Mouse (Mus musculus): ENCODE data around the gene Rab42. TPM values are rescaled to one million over a fixed set of nuclear protein-coding genes. Genes with fewer than 3 reads are reported as not detected.
A peak's percentile ranks its signal among the peaks of the same experiment; 100 is the strongest.

Gene Rab42
- polyA plus RNA-seq, 1 experiment from 2014 or later = 0.42 TPM

DNA sequence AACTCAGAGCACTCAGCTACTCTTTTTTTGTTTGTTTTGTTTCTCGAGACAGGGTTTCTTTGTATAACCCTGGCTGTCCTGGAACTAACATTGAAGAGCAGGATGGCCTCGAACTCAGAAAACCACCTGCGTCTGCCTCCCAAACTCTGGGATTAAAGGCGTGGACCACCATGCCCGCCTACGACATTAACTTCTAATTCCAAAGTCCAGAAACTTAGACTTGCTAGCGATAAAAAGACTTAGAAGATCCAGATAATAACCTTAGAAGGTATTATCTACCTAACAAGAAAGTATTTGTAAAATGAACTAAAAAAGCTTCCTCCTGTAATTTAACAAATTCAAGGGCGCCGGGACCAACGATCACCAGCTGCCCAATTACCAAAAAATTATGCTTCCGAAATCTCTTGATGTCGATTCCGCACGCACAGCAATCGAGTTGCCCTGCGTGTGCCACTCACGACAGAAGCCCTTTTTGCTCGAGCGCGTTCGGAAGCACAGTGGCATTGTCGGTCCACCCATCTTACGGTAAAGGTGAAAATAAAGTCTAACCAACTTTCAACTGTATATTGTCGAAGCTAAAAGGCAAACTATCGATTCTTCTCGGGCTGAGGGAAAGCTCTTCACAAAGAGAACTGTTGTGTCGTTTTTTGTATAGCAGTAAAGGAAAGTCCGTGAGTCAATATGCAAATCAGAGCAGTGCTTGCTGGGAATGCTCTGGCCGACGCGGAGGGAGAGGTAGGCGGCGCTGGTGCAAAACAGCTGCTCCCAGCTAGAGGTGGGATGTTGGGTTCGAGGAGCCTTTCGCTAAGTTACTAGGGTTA is 33.2 kb downstream of the Rab42 start:
- H3K4me3 ChIP-seq (ENCODE audit: low read depth, low read length) = peak overlapping the region; percentile 10; the same call in 1 of the 2 replicates
- under 1% methylated on average over 35 of the region's 35 CpGs for WGBS
- H3K9ac ChIP-seq (ENCODE audit: low read length) = peak overlapping the region; percentile 58
- DNase-seq (ENCODE audit: low spot score, missing footprints) (peak; percentile 99), ATAC-seq (ENCODE audit: low FRiP score) (peak; percentile 76)
- H3K36me3 ChIP-seq (ENCODE audit: control insufficient read depth, insufficient read depth, low read length) = no peaks in the 10 kb centered on the region
- H3K4me1 ChIP-seq (ENCODE audit: control insufficient read depth, insufficient read depth, low read length) = peaks cover 9% of the 10 kb centered on the region; the same call in 1 of the 2 replicates
- peak overlapping the region; percentile 38 for H3K4me2 ChIP-seq
- H3K27ac ChIP-seq (ENCODE audit: low read depth, low read length) = peak overlapping the region; percentile 86
- H3K27me3 ChIP-seq (ENCODE audit: control insufficient read depth, insufficient read depth, low read length) = no peaks in the 10 kb centered on the region
- H3K9me3 ChIP-seq (ENCODE audit: control insufficient read depth, low read length) = no peaks in the 10 kb centered on the region

DNA sequence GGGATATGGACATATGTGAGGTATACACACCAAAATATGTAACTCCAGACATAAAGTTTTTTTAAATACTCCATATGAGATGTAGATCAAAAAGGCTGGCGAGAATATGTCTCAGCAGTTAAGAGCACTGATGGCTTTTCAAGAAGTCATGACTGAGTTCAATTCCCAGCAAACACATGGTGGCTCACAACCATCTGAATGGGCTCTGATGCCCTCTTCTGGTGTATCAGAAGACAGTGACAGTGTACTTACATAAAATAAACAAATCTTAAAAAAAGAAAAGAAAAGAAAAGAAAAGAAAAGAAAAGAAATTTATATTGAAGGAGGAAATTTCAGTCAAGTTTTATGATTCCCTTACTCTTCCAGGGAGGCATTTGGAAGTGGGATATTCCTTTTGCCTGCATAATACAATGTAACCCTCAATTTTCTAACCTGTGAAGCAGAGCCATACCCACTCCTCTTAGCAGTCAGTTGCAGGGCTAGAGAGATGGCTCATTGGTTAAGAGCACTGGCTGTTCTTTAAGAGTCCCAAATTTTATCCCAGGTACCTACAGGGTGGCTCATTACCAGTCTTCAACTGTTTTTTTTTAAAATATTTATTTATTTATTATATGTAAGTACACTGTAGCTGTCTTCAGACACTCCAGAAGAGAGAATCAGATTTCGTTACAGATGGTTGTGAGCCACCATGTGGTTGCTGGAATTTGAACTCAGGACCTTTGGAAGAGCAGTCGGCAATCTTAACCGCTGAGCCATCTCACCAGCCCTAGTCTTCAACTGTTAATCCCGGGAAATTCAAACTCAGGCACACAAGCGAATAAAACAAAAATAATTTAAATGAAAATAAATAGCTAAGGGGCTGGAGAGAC is 34.1 kb downstream of the Rab42 start:
- DNase-seq (ENCODE audit: low spot score, missing footprints) (peak; percentile 90), ATAC-seq (ENCODE audit: low FRiP score) (no peak)
- H3K4me2 ChIP-seq = no peak overlapping the region
- peaks cover 9% of the 10 kb centered on the region; the same call in 1 of the 2 replicates for H3K4me1 ChIP-seq (ENCODE audit: control insufficient read depth, insufficient read depth, low read length)
- 21% methylated on average over 6 of the region's 6 CpGs for WGBS
- no peaks in the 10 kb centered on the region for H3K27me3 ChIP-seq (ENCODE audit: control insufficient read depth, insufficient read depth, low read length)
- no peak overlapping the region for H3K9ac ChIP-seq (ENCODE audit: low read length)
- no peaks in the 10 kb centered on the region for H3K36me3 ChIP-seq (ENCODE audit: control insufficient read depth, insufficient read depth, low read length)
- no peak overlapping the region for H3K27ac ChIP-seq (ENCODE audit: low read depth, low read length)
- H3K9me3 ChIP-seq (ENCODE audit: control insufficient read depth, low read length) = no peaks in the 10 kb centered on the region
- H3K4me3 ChIP-seq (ENCODE audit: low read depth, low read length) = no peak overlapping the region

DNA sequence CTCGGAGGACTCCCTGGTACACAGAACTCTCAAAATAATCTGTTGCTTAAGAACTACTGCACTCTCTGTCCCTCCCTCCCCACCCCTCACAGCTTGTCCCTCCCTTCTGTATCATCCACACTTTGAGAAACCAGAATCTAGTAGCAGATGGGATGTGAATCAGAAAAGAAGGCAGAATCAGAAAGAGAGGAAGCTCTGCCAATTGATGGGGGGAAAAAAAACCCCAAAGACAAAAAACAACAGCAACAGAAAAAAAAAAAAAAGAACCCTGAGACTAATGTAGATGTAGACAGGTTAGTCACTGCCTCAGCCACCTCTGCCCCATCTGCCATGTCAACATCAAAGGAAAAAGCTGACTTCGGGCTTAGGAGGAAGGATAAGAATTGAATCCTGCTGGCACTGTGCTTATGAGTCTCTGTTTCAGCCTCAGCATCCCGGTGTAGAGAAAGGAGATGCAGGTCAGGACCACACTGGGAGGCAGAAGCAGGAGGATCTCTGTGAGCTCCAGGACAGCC is 36.3 kb downstream of the Rab42 start:
- H3K36me3 ChIP-seq (ENCODE audit: control insufficient read depth, insufficient read depth, low read length) = no peaks in the 10 kb centered on the region
- H3K9me3 ChIP-seq (ENCODE audit: control insufficient read depth, low read length) = no peaks in the 10 kb centered on the region
- WGBS = 81% methylated on average over 3 of the region's 3 CpGs
- no peak for ATAC-seq (ENCODE audit: low FRiP score)
- DNase-seq (ENCODE audit: low spot score, missing footprints) = peak; percentile 28
- no peak overlapping the region for H3K4me2 ChIP-seq
- no peak overlapping the region for H3K27ac ChIP-seq (ENCODE audit: low read depth, low read length)
- H3K4me3 ChIP-seq (ENCODE audit: low read depth, low read length) = no peak overlapping the region
- H3K4me1 ChIP-seq (ENCODE audit: control insufficient read depth, insufficient read depth, low read length) = peaks cover 5% of the 10 kb centered on the region; the same call in 1 of the 2 replicates
- no peak overlapping the region for H3K9ac ChIP-seq (ENCODE audit: low read length)
- no peaks in the 10 kb centered on the region for H3K27me3 ChIP-seq (ENCODE audit: control insufficient read depth, insufficient read depth, low read length)

DNA sequence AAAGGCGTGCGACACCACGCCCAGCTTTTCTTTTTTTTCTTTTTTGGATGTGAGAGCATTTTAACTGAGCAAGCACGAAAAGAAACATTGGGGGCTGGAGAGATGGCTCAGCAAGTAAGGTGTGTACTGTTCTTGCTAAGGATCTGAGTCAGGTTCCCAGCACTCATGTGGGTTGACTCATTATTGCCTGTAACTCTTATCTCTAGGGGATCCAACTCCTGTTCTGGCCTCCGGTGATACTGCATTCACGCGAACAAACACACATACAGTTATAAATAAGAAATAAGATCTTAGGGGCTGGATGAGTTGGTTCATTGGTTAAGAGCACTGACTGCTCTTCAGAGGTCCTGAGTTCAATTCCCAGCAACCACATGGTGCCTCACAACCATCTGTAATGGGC is 39.9 kb downstream of the Rab42 start:
- H3K9me3 ChIP-seq (ENCODE audit: control insufficient read depth, low read length) = no peaks in the 10 kb centered on the region
- H3K4me2 ChIP-seq = no peak overlapping the region
- DNase-seq (ENCODE audit: low spot score, missing footprints) = no peak
- no peaks in the 10 kb centered on the region for H3K36me3 ChIP-seq (ENCODE audit: control insufficient read depth, insufficient read depth, low read length)
- no peaks in the 10 kb centered on the region for H3K27me3 ChIP-seq (ENCODE audit: control insufficient read depth, insufficient read depth, low read length)
- ATAC-seq (ENCODE audit: low FRiP score) = no peak
- H3K4me1 ChIP-seq (ENCODE audit: control insufficient read depth, insufficient read depth, low read length) = peaks cover 19% of the 10 kb centered on the region
- no peak overlapping the region for H3K27ac ChIP-seq (ENCODE audit: low read depth, low read length)
- H3K9ac ChIP-seq (ENCODE audit: low read length) = no peak overlapping the region
- WGBS = 95% methylated on average over 7 of the region's 7 CpGs
- no peak overlapping the region for H3K4me3 ChIP-seq (ENCODE audit: low read depth, low read length)

DNA sequence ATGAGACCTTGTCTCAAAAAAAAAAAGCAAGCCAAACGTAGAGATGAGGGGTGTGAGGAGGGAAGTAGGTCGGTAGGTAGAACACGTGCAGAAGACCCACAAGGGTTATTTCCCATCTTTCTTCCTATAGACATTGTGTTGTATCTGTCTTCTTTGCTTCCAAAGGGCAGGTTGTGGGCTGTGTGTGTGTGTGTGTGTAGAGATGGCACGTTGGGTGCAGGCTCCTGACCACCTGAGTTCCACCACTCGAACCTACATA is 40.9 kb downstream of the Rab42 start:
- Histone ChIP-seq H3K9ac (ENCODE audit: low read length) (peak overlapping the region; percentile 89; the same call in 1 of the 2 replicates), H3K4me1 (ENCODE audit: control insufficient read depth, insufficient read depth, low read length) (peaks cover 19% of the 10 kb centered on the region), H3K27ac (ENCODE audit: low read depth, low read length) (no peak overlapping the region), H3K4me3 (ENCODE audit: low read depth, low read length) (no peak overlapping the region), H3K36me3 (ENCODE audit: control insufficient read depth, insufficient read depth, low read length) (no peaks in the 10 kb centered on the region), H3K9me3 (ENCODE audit: control insufficient read depth, low read length) (no peaks in the 10 kb centered on the region), H3K4me2 (no peak overlapping the region; the same call in 1 of the 2 replicates), H3K27me3 (ENCODE audit: control insufficient read depth, insufficient read depth, low read length) (no peaks in the 10 kb centered on the region)
- 85% methylated on average over 5 of the region's 5 CpGs for WGBS
- no peak for ATAC-seq (ENCODE audit: low FRiP score)
- DNase-seq (ENCODE audit: low spot score, missing footprints) = no peak

DNA sequence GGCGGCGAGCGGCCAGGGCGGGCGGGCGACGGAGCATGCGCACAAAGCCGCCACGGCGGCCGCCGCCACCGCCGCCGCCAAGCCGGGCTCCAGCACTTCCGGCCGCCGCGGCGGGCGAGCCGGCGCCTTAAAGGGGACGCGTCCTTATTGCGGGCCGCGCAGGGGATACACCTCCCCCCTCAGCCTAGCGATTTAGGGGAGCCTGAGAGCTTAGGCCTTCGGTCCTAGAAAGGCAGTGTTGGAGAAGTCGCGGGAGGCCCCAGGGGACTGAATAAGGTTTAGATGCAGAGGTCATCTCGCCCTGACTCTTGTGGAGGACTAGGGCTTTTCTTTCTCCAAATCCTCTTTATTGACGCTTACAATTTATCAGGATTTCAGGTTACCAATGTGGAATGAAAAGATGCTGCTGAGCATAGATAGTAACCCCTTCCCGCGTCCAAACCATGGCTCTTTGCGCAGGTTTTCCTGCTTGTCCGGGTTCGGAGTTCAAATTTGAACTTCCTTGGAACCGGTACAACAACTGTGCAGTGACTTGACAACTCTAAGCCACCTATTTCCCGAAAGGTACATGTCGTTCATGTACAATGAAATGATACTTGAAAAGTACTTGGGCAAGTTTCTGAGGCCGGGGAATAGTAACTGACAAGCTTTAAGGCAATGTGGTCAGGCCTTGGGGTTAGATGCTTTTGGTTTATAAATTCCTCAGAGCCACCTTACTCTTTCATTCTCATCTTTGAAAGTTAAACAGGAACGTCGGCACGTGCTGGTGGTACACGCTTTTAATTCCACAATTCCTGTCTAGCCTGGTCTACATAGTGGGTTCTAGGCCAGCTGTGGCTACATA is 41.4 kb downstream of the Rab42 start, which contains the start of gene Gmeb1:
Gene Gmeb1, minus strand, starts transcription at position 89 of the 844 bp plus-strand sequence.
- Histone ChIP-seq H3K27me3 (ENCODE audit: control insufficient read depth, insufficient read depth, low read length) (no peaks in the 10 kb centered on the region), H3K4me1 (ENCODE audit: control insufficient read depth, insufficient read depth, low read length) (peaks cover 19% of the 10 kb centered on the region)
- WGBS = 18% methylated on average over 38 of the region's 49 CpGs

DNA sequence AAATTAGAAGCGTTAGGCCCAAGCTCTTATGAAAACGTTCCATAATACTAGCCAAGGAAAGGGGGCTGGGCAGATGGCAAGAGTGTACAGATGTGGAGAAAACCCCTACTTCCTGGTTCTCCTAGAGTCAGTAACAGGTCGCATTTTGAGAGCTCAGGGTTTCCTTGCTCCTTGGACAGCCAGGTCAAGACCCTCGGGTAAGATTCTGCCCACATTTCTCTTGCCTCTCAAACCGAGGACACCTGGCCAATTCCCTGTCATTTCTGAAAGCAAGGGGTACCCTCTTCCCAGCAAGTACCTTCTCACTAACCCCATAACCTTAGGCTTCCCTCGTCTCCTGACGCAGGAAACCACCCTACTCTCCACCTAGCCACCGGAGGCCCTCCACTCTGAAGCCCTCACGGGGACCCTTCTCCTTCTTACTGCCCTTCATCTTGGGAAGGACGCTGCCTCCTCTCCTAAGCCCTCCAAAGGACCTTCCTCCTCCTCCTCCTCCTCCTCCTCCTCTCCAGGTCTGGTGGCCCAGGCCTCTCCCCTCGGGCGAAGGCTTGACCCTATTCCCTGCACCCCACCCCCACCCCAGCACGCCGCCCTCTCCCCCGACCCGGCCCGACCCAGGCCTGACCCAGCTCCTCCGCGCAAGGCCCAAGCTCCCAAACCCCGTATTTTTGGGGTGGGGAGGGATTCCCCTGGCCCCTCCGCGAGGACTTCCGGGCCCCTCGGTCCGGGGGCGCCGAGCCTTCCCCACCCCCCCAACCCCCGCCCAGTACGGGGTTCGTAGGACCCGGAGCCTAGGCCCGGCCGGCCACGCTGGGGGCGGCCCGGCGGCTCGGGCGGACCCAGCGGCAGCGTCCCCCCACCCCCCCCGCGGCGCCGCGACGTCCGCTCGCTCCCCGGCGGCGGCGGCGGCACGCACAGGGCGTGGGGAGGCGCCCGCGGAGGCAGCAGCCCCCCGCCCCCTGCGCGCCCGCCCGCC is 42.5 kb downstream of the Rab42 start:
- 4% methylated on average over 35 of the region's 64 CpGs for WGBS

More for the DNA sequence above, 41.4 kb downstream of the Rab42 start, which contains the start of gene Gmeb1:
- peak within 1 kb of the TSS; percentile 89 for H3K9ac ChIP-seq (ENCODE audit: low read length)
- DNase-seq (ENCODE audit: low spot score, missing footprints) (peak; percentile 97), ATAC-seq (ENCODE audit: low FRiP score) (peak; percentile 93)
- no peaks in the 10 kb centered on the region for H3K9me3 ChIP-seq (ENCODE audit: control insufficient read depth, low read length)
- peak within 1 kb of the TSS; percentile 91 for H3K4me3 ChIP-seq (ENCODE audit: low read depth, low read length)
- H3K36me3 ChIP-seq (ENCODE audit: control insufficient read depth, insufficient read depth, low read length) = no peaks in the 10 kb centered on the region
- H3K4me2 ChIP-seq = peak within 1 kb of the TSS; percentile 83
- peak within 1 kb of the TSS; percentile 90 for H3K27ac ChIP-seq (ENCODE audit: low read depth, low read length)

More for the DNA sequence above, 42.5 kb downstream of the Rab42 start:
- DNase-seq (ENCODE audit: low spot score, missing footprints) (peak; percentile 94), ATAC-seq (ENCODE audit: low FRiP score) (peak; percentile 82)
- H3K27me3 ChIP-seq (ENCODE audit: control insufficient read depth, insufficient read depth, low read length) = no peaks in the 10 kb centered on the region
- no peaks in the 10 kb centered on the region for H3K9me3 ChIP-seq (ENCODE audit: control insufficient read depth, low read length)
- H3K27ac ChIP-seq (ENCODE audit: low read depth, low read length) = peak overlapping the region; percentile 90
- H3K4me3 ChIP-seq (ENCODE audit: low read depth, low read length) = peak overlapping the region; percentile 91
- H3K9ac ChIP-seq (ENCODE audit: low read length) = peak overlapping the region; percentile 89
- no peaks in the 10 kb centered on the region for H3K36me3 ChIP-seq (ENCODE audit: control insufficient read depth, insufficient read depth, low read length)
- peak overlapping the region; percentile 83 for H3K4me2 ChIP-seq
- peaks cover 19% of the 10 kb centered on the region for H3K4me1 ChIP-seq (ENCODE audit: control insufficient read depth, insufficient read depth, low read length)

Measured in midbrain, embryonic 11.5 days (tissue).